Mouse (Mus musculus): ENCODE data around the gene Smarcb1.

DNA sequence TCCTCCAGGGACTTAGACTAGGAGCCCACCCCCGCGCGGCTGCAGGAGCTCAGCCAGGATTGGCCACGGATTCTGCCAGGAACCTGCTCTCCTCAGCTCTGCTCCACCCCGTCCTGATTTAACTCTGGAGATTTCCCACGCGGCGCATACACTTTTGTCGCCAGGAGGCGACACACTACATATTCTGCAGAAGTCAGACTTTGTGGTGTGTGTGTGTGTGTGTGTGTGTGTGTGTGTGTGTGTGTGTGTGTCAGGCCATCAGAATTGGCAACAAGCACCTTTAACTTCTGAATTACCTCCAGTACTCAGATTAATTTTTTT, 38.2 kb downstream of the Smarcb1 start:
- TF ChIP-seq CTCF (IDR thresholded peaks at IDR 0.05; ENCODE audit: borderline replicate concordance, insufficient read depth, low read depth, low read length) (peak; percentile 59; the same call in 1 of the 2 replicates), POLR2A (IDR thresholded peaks at IDR 0.05; ENCODE audit: borderline replicate concordance, insufficient read depth, low read length) (no peak)

Measured in cerebellum, adult 2 months (tissue).